Mouse (Mus musculus) kidney, postnatal 36 days (tissue): ENCODE data around the gene Axin1.

Experiments used
- DNase-seq, 2 experiments: peaks; one replicate each; pipeline ENCODE4 v3.0.0; 2021 to 2022; ENCODE audit warnings: mixed read lengths in 2 of 2

The Axin1 gene

GRCm38 (mm10) chr17:26192481-26193190 lies 54.1 kb downstream of the Axin1 start:
- DNase-seq, result peak; percentile 79 to 80

DNA sequence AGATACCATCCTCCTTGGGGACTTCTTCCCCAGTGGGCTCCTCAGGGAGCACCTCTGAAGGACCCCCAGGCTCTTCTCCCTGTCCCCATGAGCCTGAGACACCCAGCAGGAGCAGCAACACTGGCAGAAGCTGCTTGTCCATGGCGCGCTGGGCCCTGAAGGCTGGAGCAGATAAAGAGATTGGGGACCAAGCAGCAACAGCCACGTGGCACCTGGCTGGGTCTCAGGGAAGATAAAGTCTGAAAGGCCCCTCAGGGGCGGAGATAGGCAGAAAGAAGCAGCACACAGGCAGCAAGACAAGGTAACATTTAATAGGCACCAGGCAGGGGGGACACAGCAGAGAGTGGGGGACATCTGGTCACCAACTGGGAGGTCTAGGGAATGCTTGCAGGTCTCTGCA lies 60.4 kb downstream of the Axin1 start, which contains the start of gene Pdia2:
TSS of gene Pdia2 (minus strand) at position 196 of the 400 bp plus-strand sequence.
- no peak for DNase-seq

DNA sequence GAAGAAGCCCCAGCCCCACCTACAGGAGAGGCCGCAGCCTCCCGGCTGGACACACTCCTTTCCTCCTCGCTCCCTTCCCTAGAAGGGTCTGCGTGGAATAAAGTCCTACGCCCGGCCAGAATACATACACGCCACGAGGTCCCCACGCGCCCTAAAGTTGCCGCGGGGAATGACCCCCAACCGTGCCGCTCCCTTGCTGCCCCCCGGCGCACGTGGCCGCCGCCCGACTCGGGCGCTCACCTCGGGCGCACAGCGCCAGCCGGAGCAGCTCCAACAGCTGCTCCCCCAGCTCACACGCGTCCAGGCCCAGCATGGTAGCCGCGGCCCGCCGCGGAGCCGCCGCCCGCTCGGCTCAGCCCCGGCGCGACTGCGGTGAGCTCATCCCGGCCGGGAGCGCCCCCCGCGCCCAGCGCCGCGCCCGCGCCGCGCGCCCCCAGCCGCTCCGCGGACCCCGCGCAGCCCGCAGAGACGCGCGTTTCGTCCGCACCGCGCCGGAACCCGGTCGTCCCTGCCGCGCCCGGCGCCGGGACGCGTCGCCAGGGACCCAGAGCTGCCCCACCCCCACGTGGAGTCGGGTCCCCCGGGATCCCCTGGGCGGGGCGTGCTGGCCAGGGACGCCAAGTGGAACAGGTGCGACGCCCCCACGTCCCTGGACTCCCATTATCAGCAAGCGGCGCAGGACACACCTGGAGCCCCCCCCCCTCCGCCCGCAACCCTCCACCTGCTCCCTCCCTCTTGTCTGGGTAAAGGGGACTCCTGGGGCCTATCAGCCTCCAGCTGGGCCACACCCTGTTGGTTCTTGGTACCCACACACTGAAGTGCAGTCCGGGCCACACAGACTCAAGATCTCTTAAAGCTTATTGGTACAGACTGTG lies 62.6 kb downstream of the Axin1 start:
- DNase-seq, result peak in 1 of 2 experiments; percentile 33

DNA sequence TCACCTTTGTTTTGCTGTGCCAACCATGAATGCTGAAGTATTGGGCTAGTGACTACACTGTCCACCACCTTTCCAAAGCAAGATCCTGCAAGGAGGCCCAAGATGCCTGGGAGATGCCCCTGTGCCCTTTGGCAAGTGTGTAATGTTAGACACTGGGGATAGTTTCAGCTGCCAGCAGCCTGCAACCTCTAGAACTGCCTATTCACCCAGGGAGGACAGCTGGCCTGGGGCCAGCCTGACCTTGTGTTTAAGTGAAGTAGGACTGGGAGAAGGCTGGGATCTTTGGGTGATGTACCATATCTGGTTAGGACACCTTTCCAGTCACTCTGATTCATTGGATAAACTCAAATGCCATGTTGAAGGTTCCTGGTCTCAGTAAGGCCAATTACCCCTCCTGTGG lies 63.5 kb downstream of the Axin1 start:
- peak in 1 of 2 experiments; percentile 59 for DNase-seq

GRCm38 (mm10) chr17:26202737-26203136 lies 64.2 kb downstream of the Axin1 start, which contains the start of gene Rgs11:
Gene Rgs11 (plus strand): TSS chr17:26202951.
- DNase-seq, result peak in 1 of 2 experiments; percentile 73

GRCm38 (mm10) chr17:26203321-26203811 lies 64.9 kb downstream of the Axin1 start:
- peak; percentile 30 to 63 for DNase-seq

DNA sequence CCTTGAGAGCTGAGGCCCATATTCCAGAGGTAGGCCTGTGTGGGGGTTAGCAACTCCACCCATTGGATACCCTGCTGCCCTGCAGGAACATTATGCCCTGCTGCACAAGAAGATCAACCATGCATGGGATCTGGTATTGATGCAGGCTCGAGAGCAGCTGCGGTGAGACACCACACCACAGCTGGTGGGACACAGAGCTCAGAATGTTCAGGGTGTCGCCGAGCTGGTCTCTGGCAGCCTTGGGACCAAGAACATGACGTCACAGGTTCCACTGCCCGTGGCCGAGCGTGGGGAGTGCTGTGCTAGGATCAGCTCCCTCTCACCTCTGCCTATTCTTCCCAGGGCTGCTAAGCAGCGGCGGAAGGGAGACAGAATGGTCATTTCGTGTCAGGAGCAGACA lies 66.3 kb downstream of the Axin1 start:
- no peak for DNase-seq

GRCm38 (mm10) chr17:26206392-26206791 lies 67.9 kb downstream of the Axin1 start:
- DNase-seq, result no peak

- DNase-seq, result no peak
These were observed 69.2 kb downstream of the Axin1 start, which contains the start of gene Arhgdig for GRCm38 (mm10) chr17:26207686-26208085. Gene Arhgdig (minus strand): TSS chr17:26207786.

- DNase-seq, result no peak
These were observed 73.8 kb downstream of the Axin1 start for GRCm38 (mm10) chr17:26212241-26212640.

- no peak for DNase-seq
These were observed 74.2 kb downstream of the Axin1 start for GRCm38 (mm10) chr17:26212681-26213080.

GRCm38 (mm10) chr17:26221508-26221907 lies 83.0 kb downstream of the Axin1 start:
- DNase-seq, result peak in 1 of 2 experiments; percentile 21

DNA sequence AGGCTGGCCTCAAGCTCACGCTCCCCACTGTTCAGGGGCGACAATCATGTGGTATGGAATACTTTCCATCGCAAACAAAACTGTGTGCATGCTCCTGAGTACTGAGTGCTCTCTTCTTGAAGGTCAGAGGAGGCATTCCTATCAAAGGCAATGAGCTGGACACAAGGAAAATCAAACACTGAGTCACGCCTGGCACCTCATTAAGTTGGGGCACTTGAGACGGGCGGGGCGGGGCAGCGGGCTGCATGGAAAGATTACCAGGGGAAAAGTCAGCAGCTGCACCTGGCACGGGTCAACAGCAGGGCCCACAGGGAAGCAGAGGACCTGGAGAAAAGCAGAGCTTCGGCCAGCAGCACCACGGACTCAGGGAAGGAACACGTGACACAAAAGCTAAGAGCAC lies 86.7 kb downstream of the Axin1 start:
- DNase-seq, result peak; percentile 67 to 68

DNA sequence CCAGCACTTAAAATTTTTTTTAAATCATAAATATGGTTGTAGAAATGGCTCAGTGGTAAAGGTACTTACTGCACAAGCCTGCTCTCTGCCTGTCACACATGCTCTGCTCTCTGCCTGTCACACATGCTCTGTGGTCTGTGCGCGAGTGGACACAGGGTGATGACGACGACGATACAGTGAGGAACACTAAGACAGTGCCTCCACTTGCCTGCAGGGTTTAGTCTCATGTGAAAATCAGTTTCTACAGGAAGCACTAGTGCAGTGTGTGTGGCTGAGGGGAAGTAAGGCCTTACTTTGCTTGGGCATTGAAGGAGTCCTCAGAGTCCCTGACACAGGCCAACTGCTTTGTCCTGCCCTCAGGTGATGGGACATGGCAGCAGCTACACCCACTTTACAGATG lies 91.3 kb downstream of the Axin1 start:
- DNase-seq, result no peak

- DNase-seq, result no peak
These were observed 92.7 kb downstream of the Axin1 start for GRCm38 (mm10) chr17:26231156-26231555.

DNA sequence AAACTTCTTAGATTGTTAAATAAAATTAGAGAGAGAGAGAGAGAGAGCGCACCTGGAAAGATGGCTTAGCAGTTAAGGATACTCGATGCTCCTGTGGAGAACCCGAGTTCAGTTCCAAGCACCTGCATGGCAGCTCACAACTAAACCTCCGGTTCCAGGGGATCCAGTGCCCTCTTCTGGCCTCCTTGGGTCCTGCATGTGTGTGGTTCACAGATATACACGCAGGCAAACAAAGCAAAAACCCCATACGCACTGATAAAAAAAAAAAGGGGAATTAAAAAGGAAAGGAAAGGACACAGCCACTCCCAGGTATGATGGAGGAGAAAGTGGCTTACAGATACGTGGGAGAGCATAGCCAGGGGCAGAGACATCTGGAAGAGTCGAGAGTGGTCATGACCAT lies 94.4 kb downstream of the Axin1 start:
- DNase-seq, result peak in 1 of 2 experiments; percentile 40

GRCm38 (mm10) chr17:26234386-26234785 lies 95.9 kb downstream of the Axin1 start:
- no peak for DNase-seq

DNA sequence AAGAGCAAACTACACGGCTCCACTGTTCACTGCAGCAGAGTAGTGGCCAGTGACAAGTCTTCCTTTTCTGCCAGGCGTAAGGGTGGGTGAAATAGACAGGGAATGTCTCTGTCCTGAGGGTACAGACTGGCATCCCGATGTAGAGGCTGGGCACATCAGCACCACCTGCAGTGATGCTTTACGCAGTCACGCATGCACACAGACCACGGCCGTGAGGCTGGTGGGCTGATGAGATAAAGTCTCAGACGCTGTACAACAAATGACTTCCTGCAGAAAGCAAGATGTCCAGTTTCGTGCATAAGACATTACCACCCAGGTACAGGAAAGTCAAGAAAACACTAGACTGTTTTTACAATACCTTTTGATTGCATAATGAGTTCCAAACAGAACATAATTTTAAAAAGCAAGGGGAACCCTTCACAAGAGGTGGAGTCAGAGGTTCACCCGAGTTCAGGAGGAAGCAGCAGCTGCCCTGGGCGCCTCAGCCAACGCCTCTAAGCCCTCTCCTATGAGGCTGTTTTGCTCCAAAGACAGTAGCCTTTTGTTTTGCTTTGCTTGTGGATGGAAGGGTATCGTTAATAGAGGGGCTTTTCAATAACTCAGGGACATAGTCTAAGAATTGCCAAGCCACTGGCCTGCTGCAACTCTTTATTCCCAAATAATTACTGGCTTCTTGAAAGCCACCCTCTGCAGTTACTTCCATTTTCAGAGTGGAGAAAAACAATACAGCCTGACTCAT lies 96.8 kb downstream of the Axin1 start:
- DNase-seq, result no peak

GRCm38 (mm10) chr17:26237667-26238066 lies 99.2 kb downstream of the Axin1 start:
- no peak for DNase-seq

DNA sequence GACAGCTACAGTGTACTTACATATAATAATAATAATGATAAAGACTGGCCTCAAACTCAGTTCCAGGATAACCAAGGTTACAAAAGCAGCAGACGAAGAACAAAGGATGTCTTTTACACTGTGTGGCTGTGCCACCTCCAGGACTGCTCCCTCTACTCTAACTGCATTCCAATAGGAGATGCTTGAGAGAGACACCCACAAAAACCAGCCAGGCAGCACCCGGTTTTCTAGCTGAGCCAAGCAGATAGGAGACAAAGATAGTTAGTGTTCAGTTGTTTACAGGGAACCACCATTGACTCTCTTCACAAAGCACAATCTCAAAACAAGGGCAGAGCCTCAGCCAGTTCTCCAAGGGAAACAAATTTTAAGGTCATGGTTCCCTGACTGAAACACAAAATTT lies 101.1 kb downstream of the Axin1 start:
- DNase-seq, result no peak

- DNase-seq, result no peak
These were observed 101.8 kb downstream of the Axin1 start for GRCm38 (mm10) chr17:26240120-26240790.

DNA sequence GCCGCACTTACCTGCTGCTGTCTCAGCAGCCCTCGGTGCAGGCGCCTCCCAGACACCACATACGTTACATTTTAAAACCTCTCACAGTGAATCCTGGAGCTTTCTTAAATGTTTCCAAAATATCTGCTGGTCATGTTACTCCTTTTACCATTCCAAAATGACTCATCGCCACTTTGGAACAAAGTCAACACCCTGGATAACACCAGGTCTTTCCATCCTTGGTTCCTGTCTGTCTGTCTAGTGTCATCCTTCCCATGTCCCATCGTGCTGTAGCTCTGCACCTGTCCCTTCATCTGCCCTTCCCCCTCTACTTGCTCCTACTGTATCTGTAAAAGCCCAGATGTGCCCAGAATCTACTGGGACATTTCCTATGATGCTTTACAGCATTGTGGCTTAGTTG lies 102.5 kb downstream of the Axin1 start:
- no peak for DNase-seq
